Mouse (Mus musculus) kidney, adult 2 months (tissue): ENCODE results near the gene Fbln1.

ENCODE experiments used
- CTCF ChIP-seq: fragments of 200-500 bp; conservative IDR thresholded peaks from 2 replicates; pipeline ENCODE4 v1.5.1; 2011; ENCODE audit warnings: low read depth, mild to moderate bottlenecking, control low read depth, low read length, moderate library complexity, mixed read lengths; ENCODE audit not compliant: insufficient read depth, insufficient read length
- POLR2A ChIP-seq: fragments of 200-500 bp; IDR thresholded peaks from one replicate; pipeline ENCODE4 v1.6.1; 2011; ENCODE audit warnings: low read depth, low read length, control low read depth

GRCm38 (mm10) chr15:85238821-85239745 is 33.3 kb downstream of the Fbln1 start:
- no peak for TF ChIP-seq CTCF
- no peak for TF ChIP-seq POLR2A
